Mouse (Mus musculus) heart, postnatal 0 days (tissue): ENCODE data around the gene Kdm5b. TPM values are rescaled to one million over a fixed set of nuclear protein-coding genes. Genes with fewer than 3 reads are reported as not detected.

ENCODE experiments used
- ATAC-seq: fragments of 200-750 bp; cut with Nextera tagmentation; 2 replicates; pipeline ENCODE4 v1.8.0; 2017; ENCODE audit warnings: low read depth, moderate number of reproducible peaks, moderate library complexity; ENCODE audit not compliant: insufficient read depth
- DNase-seq: peaks from one replicate; pipeline ENCODE4 v3.0.0-alpha.2; 2016; ENCODE audit warnings: low spot score
- H3K27ac ChIP-seq: fragments of 300-500 bp; sonication (generic); 2 replicates; pipeline ENCODE4 v1.5.1; 2014; ENCODE audit warnings: low read depth, mild to moderate bottlenecking
- H3K27me3 ChIP-seq: fragments of 300-500 bp; sonication (generic); 2 replicates; pipeline ENCODE4 v1.6.1; 2014; ENCODE audit warnings: low read length, mixed read lengths; ENCODE audit not compliant: control insufficient read depth, insufficient read depth
- H3K36me3 ChIP-seq: fragments of 300-500 bp; sonication (generic); replicated peaks from 2 replicates; pipeline ENCODE4 v1.6.1; 2014; ENCODE audit warnings: low read length, mixed read lengths; ENCODE audit not compliant: control insufficient read depth, insufficient read depth
- H3K4me1 ChIP-seq: fragments of 300-500 bp; sonication (generic); 2 replicates; pipeline ENCODE4 v1.6.1; 2014; ENCODE audit warnings: antibody characterized with exemption; ENCODE audit not compliant: control insufficient read depth, insufficient read depth
- H3K4me2 ChIP-seq: fragments of 300-500 bp; sonication (generic); 2 replicates; pipeline ENCODE4 v1.6.1; 2014; ENCODE audit warnings: low read depth, mild to moderate bottlenecking, low read length, moderate library complexity
- H3K4me3 ChIP-seq: fragments of 300-500 bp; sonication (generic); 2 replicates; pipeline ENCODE4 v1.5.1; 2014; ENCODE audit warnings: low read depth, low read length
- H3K9ac ChIP-seq: fragments of 300-500 bp; sonication (generic); replicated peaks from 2 replicates; pipeline ENCODE4 v1.6.1; 2014; ENCODE audit warnings: low read depth, low read length, mixed read lengths
- H3K9me3 ChIP-seq: fragments of 300-500 bp; sonication (generic); replicated peaks from 2 replicates; pipeline ENCODE4 v1.6.1; 2016; ENCODE audit warnings: low read length; ENCODE audit not compliant: control insufficient read depth
- CTCF ChIP-seq: IDR thresholded peaks from 2 replicates; pipeline ENCODE4 v1.5.1; 2016; ENCODE audit warnings: antibody characterized with exemption, control low read depth, low read depth
- EP300 ChIP-seq: IDR thresholded peaks from 2 replicates; pipeline ENCODE4 v1.6.1; 2016; ENCODE audit warnings: antibody characterized with exemption, low read depth
- WGBS: fragments of 180-500 bp; shearing (Covaris S2); extraction: QIAGEN DNeasy Blood & Tissue Kit; methylation state at CpG from one replicate; pipeline ENCODE4 v1.1.7; 2014; 5-methylcytosine and 5-hydroxymethylcytosine counted together
- polyA plus RNA-seq: library from polyadenylated mRNA; unstranded; fragments of >200 nt; fragmentation: Nextera tagmentation; extraction: Ambion mirVana; gene quantifications from 2 replicates; pipeline ENCODE4 v1.2.1, GENCODE M21; 2015
- total RNA-seq: library from RNA; depleted of rRNA; stranded (reverse); fragments of >200 nt; gene quantifications from 2 replicates; pipeline ENCODE4 v1.2.3, GENCODE M21; 2014; ENCODE audit warnings: low replicate concordance

Gene Kdm5b
- total and polyA plus RNA-seq, 2 experiments from 2014 or later = 19.0 to 30.1 TPM

- DNase-seq = no peak
- no peak overlapping the region for H3K4me2 ChIP-seq
- no peaks in the 10 kb centered on the region for H3K27me3 ChIP-seq
- no peak for ATAC-seq
- H3K27ac ChIP-seq = no peak overlapping the region
- H3K36me3 ChIP-seq = peaks cover 29% of the 10 kb centered on the region
- no peak overlapping the region for H3K9ac ChIP-seq
- TF ChIP-seq CTCF (no peak), EP300 (no peak)
- H3K4me3 ChIP-seq = no peak overlapping the region
- H3K4me1 ChIP-seq = no peaks in the 10 kb centered on the region
- H3K9me3 ChIP-seq = no peaks in the 10 kb centered on the region
Measured at GRCm38 (mm10) chr1:134589676-134590075, 29.7 kb downstream of the Kdm5b start.

- ATAC-seq = no peak
- no peaks in the 10 kb centered on the region for H3K9me3 ChIP-seq
- H3K4me1 ChIP-seq = no peaks in the 10 kb centered on the region
- H3K27ac ChIP-seq = no peak overlapping the region
- no peak for DNase-seq
- no peak overlapping the region for H3K4me2 ChIP-seq
- no peak overlapping the region for H3K4me3 ChIP-seq
- no peaks in the 10 kb centered on the region for H3K27me3 ChIP-seq
- H3K9ac ChIP-seq = no peak overlapping the region
- peaks cover 40% of the 10 kb centered on the region for H3K36me3 ChIP-seq
- WGBS = 94% methylated on average over 2 of the region's 2 CpGs
- 0 out of 2 replicates have a peak, but pooled peaks have one; percentile 25 for TF ChIP-seq CTCF
- TF ChIP-seq EP300 = no peak
Measured at GRCm38 (mm10) chr1:134591773-134592172, 31.8 kb downstream of the Kdm5b start.

GRCm38 (mm10) chr1:134597339-134598054, 37.5 kb downstream of the Kdm5b start:
- Histone ChIP-seq H3K27me3 (no peaks in the 10 kb centered on the region), H3K4me2 (no peak overlapping the region), H3K36me3 (peaks cover 72% of the 10 kb centered on the region), H3K9me3 (no peaks in the 10 kb centered on the region), H3K9ac (no peak overlapping the region), H3K4me1 (no peaks in the 10 kb centered on the region), H3K4me3 (no peak overlapping the region), H3K27ac (no peak overlapping the region; the same call in 1 of the 2 replicates)
- 66% methylated on average over 9 of the region's 9 CpGs for WGBS
- ATAC-seq (no peak), DNase-seq (no peak)
- TF ChIP-seq EP300 = no peak
- no peak for TF ChIP-seq CTCF

- ATAC-seq = no peak
- TF ChIP-seq CTCF (no peak), EP300 (no peak)
- H3K4me3 ChIP-seq = no peak overlapping the region
- no peak overlapping the region for H3K4me2 ChIP-seq
- no peaks in the 10 kb centered on the region for H3K9me3 ChIP-seq
- peak; percentile 20 for DNase-seq
- H3K36me3 ChIP-seq = peaks cover 78% of the 10 kb centered on the region
- no peaks in the 10 kb centered on the region for H3K4me1 ChIP-seq
- 96% methylated on average over 2 of the region's 2 CpGs for WGBS
- H3K27ac ChIP-seq = no peak overlapping the region
- H3K9ac ChIP-seq = no peak overlapping the region
- no peaks in the 10 kb centered on the region for H3K27me3 ChIP-seq
Measured at GRCm38 (mm10) chr1:134604086-134604485, 44.1 kb downstream of the Kdm5b start.

- TF ChIP-seq CTCF = no peak
- no peak for TF ChIP-seq EP300
- Histone ChIP-seq H3K27me3 (no peaks in the 10 kb centered on the region), H3K9me3 (no peaks in the 10 kb centered on the region), H3K27ac (no peak overlapping the region), H3K4me2 (no peak overlapping the region), H3K4me3 (no peak overlapping the region), H3K9ac (no peak overlapping the region), H3K36me3 (peaks cover 72% of the 10 kb centered on the region), H3K4me1 (no peaks in the 10 kb centered on the region)
- ATAC-seq = no peak
- 79% methylated on average over 8 of the region's 8 CpGs for WGBS
- DNase-seq = no peak
Measured at GRCm38 (mm10) chr1:134605670-134606069, 45.7 kb downstream of the Kdm5b start.

- H3K36me3 ChIP-seq = peaks cover 70% of the 10 kb centered on the region
- H3K27ac ChIP-seq = no peak overlapping the region
- WGBS = 97% methylated on average over 2 of the region's 2 CpGs
- no peak overlapping the region for H3K4me3 ChIP-seq
- ATAC-seq (no peak), DNase-seq (no peak)
- H3K4me2 ChIP-seq = no peak overlapping the region
- H3K9me3 ChIP-seq = no peaks in the 10 kb centered on the region
- H3K9ac ChIP-seq = no peak overlapping the region
- no peaks in the 10 kb centered on the region for H3K4me1 ChIP-seq
- TF ChIP-seq EP300 (no peak), CTCF (no peak)
- H3K27me3 ChIP-seq = no peaks in the 10 kb centered on the region
Measured at GRCm38 (mm10) chr1:134606381-134606780, 46.4 kb downstream of the Kdm5b start.
